ENCODE assay signal across 8 mouse cellular contexts in the genomic region with DNA sequence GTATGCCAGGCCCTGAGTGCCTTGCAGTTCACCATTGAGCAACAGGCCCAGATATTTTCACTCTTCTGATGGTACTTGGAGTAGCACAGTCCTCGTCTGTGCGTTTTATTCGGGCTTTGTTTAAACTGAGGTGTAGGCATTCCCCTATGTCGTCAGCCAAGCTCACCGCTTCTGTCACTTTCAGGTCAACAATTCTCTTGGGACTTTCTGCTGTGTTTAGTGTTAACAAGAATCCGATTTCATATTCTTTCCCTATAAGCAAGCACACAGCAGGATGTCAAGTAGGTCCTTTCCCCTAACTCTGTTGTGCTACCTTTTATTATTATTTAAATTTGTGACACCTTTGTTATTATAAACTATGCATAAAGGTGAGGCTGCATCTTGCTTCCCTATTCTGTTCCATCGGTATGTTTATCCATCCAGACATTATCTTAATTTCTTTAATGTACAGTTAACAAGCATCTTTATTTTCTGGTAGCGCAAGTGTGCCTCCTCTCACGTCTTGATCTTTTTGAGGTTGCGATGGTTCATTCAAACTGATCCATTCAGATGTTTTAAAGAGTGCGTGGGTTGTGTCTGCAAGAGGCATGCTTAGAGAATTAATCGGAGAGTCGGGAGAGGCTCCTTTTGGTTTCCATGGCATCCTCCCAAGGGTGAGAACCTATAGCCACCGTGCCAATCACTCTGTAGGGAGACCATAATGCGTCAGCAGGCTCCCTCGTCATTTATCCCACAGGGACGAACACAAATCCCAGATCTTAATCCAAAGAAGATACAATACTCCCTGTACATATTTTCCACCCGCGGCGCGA. TPM values are rescaled to one million over a fixed set of nuclear protein-coding genes. Genes with fewer than 3 reads are reported as not detected.
A peak's percentile ranks its signal among the peaks of the same experiment; 100 is the strongest.
DNase-seq lines count a peak whose midpoint lies in the region; ATAC-seq and TF ChIP-seq lines count a peak whose summit lies in the region.

No protein-coding gene starts in this region.

- H3K4me3 ChIP-seq in left cerebral cortex, adult 2 months: peak overlapping the region; percentile 63
- peak overlapping the region; percentile 66 for H3K4me3 ChIP-seq in brown adipose tissue, adult 24 weeks (ENCODE audit: insufficient read depth, low read depth, low read length)
- H3K4me3 ChIP-seq in hindbrain, embryonic 12.5 days: peak overlapping the region; percentile 78
- peak overlapping the region; percentile 76 for H3K4me3 ChIP-seq in midbrain, embryonic 14.5 days (replicated peaks; ENCODE audit: low read depth, low read length)

- 0 out of 2 replicates have a peak, but pooled peaks cover 2% of the 10 kb centered on the region for H3K4me1 ChIP-seq in brown adipose tissue, adult 24 weeks (ENCODE audit: control insufficient read depth, insufficient read depth, insufficient read length, low read length)
- H3K4me1 ChIP-seq in hindbrain, embryonic 12.5 days: peaks cover 17% of the 10 kb centered on the region
- peaks cover 6% of the 10 kb centered on the region; the same call in 1 of the 2 replicates for H3K4me1 ChIP-seq in midbrain, embryonic 14.5 days (ENCODE audit: control insufficient read depth, insufficient read depth, low read length)

- peak overlapping the region; percentile 57 for H3K9ac ChIP-seq in hindbrain, embryonic 12.5 days
- peak overlapping the region; percentile 58 for H3K9ac ChIP-seq in midbrain, embryonic 14.5 days (replicated peaks; ENCODE audit: low read length)

- H3K4me2 ChIP-seq in hindbrain, embryonic 12.5 days (replicated peaks): peak overlapping the region; percentile 77
- peak overlapping the region; percentile 70 for H3K4me2 ChIP-seq in midbrain, embryonic 14.5 days (ENCODE audit: low read length)

- intact Hi-C loops in left cerebral cortex, adult 2 months (cut with DNase I): loop anchor here (1.0 to 5.0 kb wide), 3 partner anchors 33 to 218 kb away; partner anchors contain the start of gene Phospho1
- intact Hi-C loops in left cerebral cortex, postnatal 36 days (cut with DNase I): loop anchor here (2.0 kb wide), 1 partner anchor 33 kb away; the partner anchor contains the start of gene Phospho1

- peak overlapping the region; percentile 84 for H3K27ac ChIP-seq in left cerebral cortex, adult 2 months
- peak overlapping the region; percentile 41; the same call in 1 of the 2 replicates for H3K27ac ChIP-seq in brown adipose tissue, adult 24 weeks (replicated peaks; ENCODE audit: low read depth, low read length)
- H3K27ac ChIP-seq in hindbrain, embryonic 12.5 days: peak overlapping the region; percentile 88
- peak overlapping the region; percentile 73 for H3K27ac ChIP-seq in midbrain, embryonic 14.5 days (replicated peaks; ENCODE audit: low read depth, low read length)

- no peak for ATAC-seq in hindbrain, embryonic 12.5 days (ENCODE audit: low FRiP score)
- no peak for ATAC-seq in midbrain, embryonic 14.5 days (ENCODE audit: low FRiP score, low TSS enrichment)
- no peak for ATAC-seq in inflammation-experienced regulatory T-cells, adult 6 months

- DNase-seq in left cerebral cortex, adult 2 months (ENCODE audit: extremely low spot score in 1 of 2, low spot score in 2 of 2): peak in 1 of 2 experiments; percentile 21
- no peak for DNase-seq in left cerebral cortex, adult 18-20 months (ENCODE audit: low spot score in 2 of 2)
- DNase-seq in midbrain, embryonic 14.5 days: peak; percentile 75
- no peak for DNase-seq in left cerebral cortex, postnatal 36 days (ENCODE audit: low spot score in 2 of 2)
- no peak for DNase-seq in cerebellum, adult 11-12 months

- no peaks in the 10 kb centered on the region for H3K27me3 ChIP-seq in hindbrain, embryonic 12.5 days
- no peaks in the 10 kb centered on the region for H3K27me3 ChIP-seq in midbrain, embryonic 14.5 days (ENCODE audit: control insufficient read depth, insufficient read depth, low read length)

- no peaks in the 10 kb centered on the region for H3K9me3 ChIP-seq in hindbrain, embryonic 12.5 days (replicated peaks)
- no peaks in the 10 kb centered on the region for H3K9me3 ChIP-seq in midbrain, embryonic 14.5 days (ENCODE audit: control insufficient read depth, low read length)

- H3K36me3 ChIP-seq in hindbrain, embryonic 12.5 days: no peaks in the 10 kb centered on the region
- no peaks in the 10 kb centered on the region for H3K36me3 ChIP-seq in midbrain, embryonic 14.5 days (ENCODE audit: control insufficient read depth, insufficient read depth, low read length)

- WGBS in hindbrain, embryonic 12.5 days: 20% methylated on average over 21 of the region's 21 CpGs
- WGBS in midbrain, embryonic 14.5 days: 13% methylated on average over 21 of the region's 21 CpGs

- no peak for TF ChIP-seq CTCF in left cerebral cortex, adult 2 months (IDR thresholded peaks at IDR 0.05)

RNA-seq across cellular contexts. Expression of gene Abi3, which starts 15.6 kb away (rescaled TPM):
- 1 to 10 TPM; 7.6 to 9.4 TPM for total RNA-seq in left cerebral cortex, adult 2 months (2021)
- 1 to 10 TPM; 7.3 to 8.0 TPM for total RNA-seq in left cerebral cortex, adult 18-20 months (2021)
- polyA plus RNA-seq in brown adipose tissue, adult 24 weeks (2012; ENCODE audit: insufficient read depth, insufficient read length, missing spikeins): 8.4 and 26.7 TPM in 2 replicates
- 3.7 and 4.7 TPM in 2 replicates for polyA plus RNA-seq in hindbrain, embryonic 12.5 days (2016; fragmentation: Nextera tagmentation; extraction: Ambion mirVana)
- 0.26 and 0.64 TPM in 2 replicates for polyA plus RNA-seq in midbrain, embryonic 14.5 days (2014; fragmentation: Nextera tagmentation; extraction: Ambion mirVana)
- polyA plus RNA-seq in inflammation-experienced regulatory T-cells, adult 6 months (2017; shearing (Covaris generic)): 100 to 1,000 TPM in 1 of 3 experiments, 10 to 100 TPM in 2; 38.9 to 105 (median 50.8) TPM
- 1 to 10 TPM; 5.1 to 5.3 TPM for total RNA-seq in left cerebral cortex, postnatal 36 days (2021)

RNA-seq across cellular contexts. Expression of gene Gngt2, which starts 20.9 kb away (rescaled TPM):
- total RNA-seq in left cerebral cortex, adult 2 months (2021): 1 to 10 TPM; 2.3 to 3.3 TPM
- 1 to 10 TPM; 2.8 to 4.5 TPM for total RNA-seq in left cerebral cortex, adult 18-20 months (2021)
- 106 and 152 TPM in 2 replicates for polyA plus RNA-seq in brown adipose tissue, adult 24 weeks (2012; ENCODE audit: insufficient read depth, insufficient read length, missing spikeins)
- 5.5 and 7.9 TPM in 2 replicates for polyA plus RNA-seq in hindbrain, embryonic 12.5 days (2016; fragmentation: Nextera tagmentation; extraction: Ambion mirVana)
- 1.8 TPM in 2 replicates for polyA plus RNA-seq in midbrain, embryonic 14.5 days (2014; fragmentation: Nextera tagmentation; extraction: Ambion mirVana)
- 10 to 100 TPM; 35.4 to 54.7 (median 53.1) TPM for polyA plus RNA-seq in inflammation-experienced regulatory T-cells, adult 6 months (2017; shearing (Covaris generic))
- 1 to 10 TPM; 3.1 to 3.9 TPM for total RNA-seq in left cerebral cortex, postnatal 36 days (2021)

RNA-seq across cellular contexts. Expression of gene Phospho1, which starts 33.6 kb away (rescaled TPM):
- total RNA-seq in left cerebral cortex, adult 2 months (2021): 10 to 100 TPM; 75.1 to 80.4 TPM
- total RNA-seq in left cerebral cortex, adult 18-20 months (2021): 10 to 100 TPM; 65.2 to 87.4 TPM
- 316 and 541 TPM in 2 replicates for polyA plus RNA-seq in brown adipose tissue, adult 24 weeks (2012; ENCODE audit: insufficient read depth, insufficient read length, missing spikeins)
- 0.43 TPM in 1 of 2 replicates, not detected in the other for polyA plus RNA-seq in hindbrain, embryonic 12.5 days (2016; fragmentation: Nextera tagmentation; extraction: Ambion mirVana)
- polyA plus RNA-seq in midbrain, embryonic 14.5 days (2014; fragmentation: Nextera tagmentation; extraction: Ambion mirVana): 0.33 TPM in 1 of 2 replicates, not detected in the other
- polyA plus RNA-seq in inflammation-experienced regulatory T-cells, adult 6 months (2017; shearing (Covaris generic)): not detected
- total RNA-seq in left cerebral cortex, postnatal 36 days (2021): 10 to 100 TPM; 70.8 to 84.6 TPM

RNA-seq across cellular contexts. Expression of gene B4galnt2, which starts 56.8 kb away (rescaled TPM):
- total RNA-seq in left cerebral cortex, adult 2 months (2021): not detected
- not detected for total RNA-seq in left cerebral cortex, adult 18-20 months (2021)
- polyA plus RNA-seq in brown adipose tissue, adult 24 weeks (2012; ENCODE audit: insufficient read depth, insufficient read length, missing spikeins): not detected in 2 replicates
- polyA plus RNA-seq in hindbrain, embryonic 12.5 days (2016; fragmentation: Nextera tagmentation; extraction: Ambion mirVana): not detected in 2 replicates
- not detected in 2 replicates for polyA plus RNA-seq in midbrain, embryonic 14.5 days (2014; fragmentation: Nextera tagmentation; extraction: Ambion mirVana)
- polyA plus RNA-seq in inflammation-experienced regulatory T-cells, adult 6 months (2017; shearing (Covaris generic)): under 1 TPM in 2 of 3 experiments, not detected in 1; 0.35 to 0.38 TPM
- total RNA-seq in left cerebral cortex, postnatal 36 days (2021): not detected

Comparison
In these comparisons a context has a peak if more than half of its experiments do, and no peak if none do; other contexts are left out.
1. RNA of gene Phospho1, which starts 33.6 kb away (polyA plus RNA-seq): 316 to 541 TPM in brown adipose tissue, adult 24 weeks; 0.33 TPM in midbrain, embryonic 14.5 days, 0.43 TPM in hindbrain, embryonic 12.5 days and not detected in inflammation-experienced regulatory T-cells, adult 6 months; every median in the first group is over 100 times any median in the second.
2. Peak in every context shown above with its lines, with median percentiles within 50 percentile points of each other: H3K27ac ChIP-seq and H3K4me3 ChIP-seq.